Mouse (Mus musculus) mammary gland, adult 2 months (tissue): ENCODE results near the gene Olfr466. TPM values are rescaled to one million over a fixed set of nuclear protein-coding genes. Genes with fewer than 3 reads are reported as not detected.

Source experiments
- polyA plus RNA-seq: library from polyadenylated mRNA; depleted of rRNA; stranded (reverse); fragments of >200 nt; gene quantifications from 2 replicates; pipeline ENCODE4 v1.2.3, GENCODE M21; 2012; ENCODE audit warnings: low replicate concordance; rRNA removed

The Olfr466 gene
- polyA plus RNA-seq = not detected in 2 replicates

DNA sequence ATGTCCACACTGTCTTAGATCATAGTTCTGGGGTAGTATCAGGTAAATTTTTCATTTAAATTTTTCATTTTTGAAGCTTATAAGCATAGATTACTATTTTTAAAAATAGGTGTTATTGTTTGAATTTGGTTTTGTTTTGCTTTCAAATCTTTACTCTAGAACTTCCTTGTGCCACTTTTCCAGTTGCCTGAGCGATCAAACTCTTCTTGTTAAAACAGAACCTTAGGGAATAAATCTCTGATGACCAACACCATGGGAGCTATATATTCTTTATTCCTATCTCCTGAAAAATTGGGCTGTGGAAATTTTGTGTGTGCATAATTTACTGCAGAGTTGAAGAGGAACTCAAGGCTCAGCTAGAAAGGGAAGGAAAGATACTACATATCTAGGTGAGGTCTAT lies at the start of gene Olfr466:
Olfr466 (plus strand) TSS at position 301 of the 400 bp plus-strand sequence.

DNA sequence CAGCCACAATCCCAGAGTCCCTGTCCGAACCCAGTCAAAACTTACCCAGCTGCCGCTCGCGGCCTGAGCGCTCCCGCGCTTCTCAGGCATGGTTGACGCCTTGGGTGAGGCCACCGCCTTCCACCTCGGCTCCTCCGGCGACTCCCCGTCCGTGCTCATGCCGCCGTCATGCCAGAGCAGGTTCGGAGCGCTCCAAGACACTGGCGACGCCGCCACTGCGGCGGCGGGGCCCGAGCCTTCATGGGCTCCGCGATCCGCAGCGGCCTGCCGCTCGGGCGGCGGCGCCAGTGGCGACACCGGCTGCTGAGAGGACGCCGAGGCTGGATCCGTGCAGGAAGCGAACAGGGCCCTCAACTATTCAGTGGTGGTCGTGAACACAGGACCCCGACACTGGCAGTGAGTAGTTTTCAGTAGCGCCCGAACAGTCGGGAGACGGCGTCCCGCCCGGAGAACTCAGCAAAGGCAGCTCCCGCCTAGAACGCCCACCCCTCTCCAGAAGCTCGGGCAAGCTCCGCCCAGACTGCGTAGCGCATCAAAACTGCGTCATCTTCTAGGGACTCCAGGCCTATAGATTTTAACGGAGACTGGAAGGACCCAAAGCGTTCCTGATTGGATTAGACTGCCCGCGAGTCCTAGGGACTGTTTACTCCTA lies 37.5 kb upstream of the Olfr466 start, which contains the start of gene Mfsd14b:
Mfsd14b (minus strand) TSS at position 517 of the 652 bp plus-strand sequence.

DNA sequence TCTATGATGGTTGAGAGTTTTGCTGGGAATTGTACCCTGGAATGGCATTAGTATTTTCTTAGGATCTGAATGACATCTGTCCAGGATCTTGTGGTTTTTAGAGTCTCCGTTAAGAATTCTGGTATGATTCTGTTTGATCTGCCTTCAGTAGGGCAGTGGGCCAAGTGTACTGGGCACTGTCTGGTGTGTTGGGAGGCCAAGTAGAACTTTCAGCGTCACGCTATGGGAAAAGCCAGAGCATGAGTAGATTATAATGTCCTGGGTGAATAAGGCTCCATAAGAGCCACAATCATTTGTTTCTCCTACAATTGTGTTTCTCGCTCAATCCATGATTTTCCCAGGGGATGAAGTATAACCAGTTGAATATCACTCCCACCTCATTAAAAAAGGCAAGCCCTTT lies 12.3 kb upstream of the Olfr466 start, which contains the start of gene Olfr465-ps1:
Olfr465-ps1 (plus strand) TSS at position 301 of the 400 bp plus-strand sequence.

Other genes starting within 250 kb of the Olfr466 start
- not detected in 2 replicates for gene Cntnap3, start 246.3 kb upstream of the Olfr466 start, polyA plus RNA-seq
- gene Spata31, start 232.8 kb upstream of the Olfr466 start, polyA plus RNA-seq = not detected in 2 replicates
- gene Spata31d1c, start 117.2 kb upstream of the Olfr466 start, polyA plus RNA-seq = 0.03 TPM in 1 of 2 replicates, not detected in the other
- gene Prss47, start 97.5 kb upstream of the Olfr466 start, polyA plus RNA-seq = not detected in 2 replicates
- gene Mfsd14b, start 37.3 kb upstream of the Olfr466 start, polyA plus RNA-seq = 18.7 and 19.9 TPM in 2 replicates
- not detected in 2 replicates for gene Olfr465-ps1, start 12.2 kb upstream of the Olfr466 start, polyA plus RNA-seq
- not detected in 2 replicates for gene Nlrp4f, start 55.7 kb downstream of the Olfr466 start, polyA plus RNA-seq
- not detected in 2 replicates for gene Gm10775, start 109.3 kb downstream of the Olfr466 start, polyA plus RNA-seq
- gene Zfp369, start 128.6 kb downstream of the Olfr466 start, polyA plus RNA-seq = 17.0 and 24.9 TPM in 2 replicates